Mouse (Mus musculus) lung, embryonic 16.5 days (tissue): ENCODE measurements around the gene Ccin. TPM values are rescaled to one million over a fixed set of nuclear protein-coding genes. Genes with fewer than 3 reads are reported as not detected.

Experiments
- ATAC-seq: fragments of 200-750 bp; cut with Nextera tagmentation; 2 replicates; pipeline ENCODE4 v1.8.0; 2017; ENCODE audit warnings: low read depth, mild to moderate bottlenecking, moderate library complexity
- H3K27ac ChIP-seq: fragments of 300-500 bp; sonication (generic); 2 replicates; pipeline ENCODE4 v1.5.1; 2014; ENCODE audit warnings: mild to moderate bottlenecking, control low read depth, low read length
- H3K27me3 ChIP-seq: fragments of 300-500 bp; sonication (generic); 2 replicates; pipeline ENCODE4 v1.6.1; 2014; ENCODE audit warnings: low read depth, low read length, mixed read lengths; ENCODE audit not compliant: control insufficient read depth, insufficient read depth
- H3K36me3 ChIP-seq: fragments of 300-500 bp; sonication (generic); 2 replicates; pipeline ENCODE4 v1.6.1; 2014; ENCODE audit warnings: low read length; ENCODE audit not compliant: control insufficient read depth, insufficient read depth
- H3K4me1 ChIP-seq: fragments of 300-500 bp; sonication (generic); replicated peaks from 2 replicates; pipeline ENCODE4 v1.6.1; 2014; ENCODE audit warnings: low read length, mixed read lengths; ENCODE audit not compliant: control insufficient read depth, insufficient read depth
- H3K4me2 ChIP-seq: fragments of 300-500 bp; sonication (generic); 2 replicates; pipeline ENCODE4 v1.6.1; 2014; ENCODE audit warnings: low read depth, low read length, control low read depth
- H3K4me3 ChIP-seq: fragments of 300-500 bp; sonication (generic); 2 replicates; pipeline ENCODE4 v1.5.1; 2014; ENCODE audit warnings: mild to moderate bottlenecking, low read length, control low read depth
- H3K9ac ChIP-seq: fragments of 300-500 bp; sonication (generic); 2 replicates; pipeline ENCODE4 v1.6.1; 2014; ENCODE audit warnings: low read length, control low read depth
- H3K9me3 ChIP-seq: fragments of 300-500 bp; sonication (generic); 2 replicates; pipeline ENCODE4 v1.6.1; 2016; ENCODE audit warnings: low read length; ENCODE audit not compliant: control insufficient read depth
- WGBS: fragments of 180-500 bp; shearing (Covaris S2); extraction: QIAGEN DNeasy Blood & Tissue Kit; methylation state at CpG from one replicate; pipeline ENCODE4 v1.1.7; 2014; 5-methylcytosine and 5-hydroxymethylcytosine counted together
- polyA plus RNA-seq: library from polyadenylated mRNA; unstranded; fragments of >200 nt; fragmentation: Nextera tagmentation; extraction: Ambion mirVana; gene quantifications from 2 replicates; pipeline ENCODE4 v1.2.1, GENCODE M21; 2015

Gene Ccin
- polyA plus RNA-seq, 1 experiment from 2014 or later: not detected

GRCm38 (mm10) chr4:43981251-43981650, 2.0 kb upstream of the Ccin start:
- Histone ChIP-seq H3K9me3 (no peaks in the 10 kb centered on the region), H3K27ac (no peak overlapping the region), H3K27me3 (no peaks in the 10 kb centered on the region), H3K4me3 (no peak overlapping the region), H3K9ac (no peak overlapping the region), H3K4me1 (peaks cover 19% of the 10 kb centered on the region), H3K4me2 (no peak overlapping the region), H3K36me3 (no peaks in the 10 kb centered on the region)
- ATAC-seq: no peak
- WGBS: 79% methylated on average over 7 of the region's 7 CpGs

GRCm38 (mm10) chr4:43982053-43982732, 1.1 kb upstream of the Ccin start:
- H3K27me3 ChIP-seq: no peaks in the 10 kb centered on the region
- H3K4me2 ChIP-seq: peak overlapping the region; percentile 74
- WGBS: 3% methylated on average over 24 of the region's 24 CpGs
- H3K27ac ChIP-seq: no peak overlapping the region
- H3K4me3 ChIP-seq: peak overlapping the region; percentile 42
- H3K36me3 ChIP-seq: no peaks in the 10 kb centered on the region
- peaks cover 19% of the 10 kb centered on the region for H3K4me1 ChIP-seq
- H3K9ac ChIP-seq: peak overlapping the region; percentile 74
- H3K9me3 ChIP-seq: no peaks in the 10 kb centered on the region
- ATAC-seq: peak; percentile 92

- Histone ChIP-seq H3K4me1 (peaks cover 13% of the 10 kb centered on the region), H3K36me3 (no peaks in the 10 kb centered on the region), H3K9ac (no peak overlapping the region), H3K27me3 (no peaks in the 10 kb centered on the region), H3K27ac (no peak overlapping the region), H3K9me3 (no peaks in the 10 kb centered on the region), H3K4me2 (no peak overlapping the region), H3K4me3 (no peak overlapping the region)
- no peak for ATAC-seq
- 87% methylated on average over 22 of the region's 22 CpGs for WGBS
These were observed 473 bp downstream of the Ccin start for GRCm38 (mm10) chr4:43983756-43984155.

- Histone ChIP-seq H3K27ac (no peak overlapping the region), H3K4me3 (no peak overlapping the region), H3K9me3 (no peaks in the 10 kb centered on the region), H3K27me3 (no peaks in the 10 kb centered on the region), H3K4me1 (peaks cover 9% of the 10 kb centered on the region), H3K9ac (no peak overlapping the region), H3K36me3 (no peaks in the 10 kb centered on the region), H3K4me2 (no peak overlapping the region)
- WGBS: 88% methylated on average over 19 of the region's 19 CpGs
- no peak for ATAC-seq
These were observed 1.0 kb downstream of the Ccin start for GRCm38 (mm10) chr4:43984326-43984725.

- H3K4me3 ChIP-seq: no peak overlapping the region
- no peaks in the 10 kb centered on the region for H3K4me1 ChIP-seq
- no peak overlapping the region for H3K9ac ChIP-seq
- no peaks in the 10 kb centered on the region for H3K9me3 ChIP-seq
- 79% methylated on average over 3 of the region's 3 CpGs for WGBS
- no peak overlapping the region for H3K27ac ChIP-seq
- no peak overlapping the region for H3K4me2 ChIP-seq
- no peaks in the 10 kb centered on the region for H3K36me3 ChIP-seq
- ATAC-seq: no peak
- no peaks in the 10 kb centered on the region for H3K27me3 ChIP-seq
These were observed 5.7 kb downstream of the Ccin start for GRCm38 (mm10) chr4:43988976-43989375.

- Histone ChIP-seq H3K9ac (no peak overlapping the region), H3K27me3 (no peaks in the 10 kb centered on the region), H3K27ac (no peak overlapping the region), H3K4me1 (no peaks in the 10 kb centered on the region), H3K4me2 (no peak overlapping the region), H3K4me3 (no peak overlapping the region), H3K9me3 (no peaks in the 10 kb centered on the region), H3K36me3 (no peaks in the 10 kb centered on the region)
- 89% methylated on average over 11 of the region's 11 CpGs for WGBS
- no peak for ATAC-seq
These were observed 9.8 kb downstream of the Ccin start for GRCm38 (mm10) chr4:43993072-43993471.

- Histone ChIP-seq H3K9me3 (no peaks in the 10 kb centered on the region), H3K27ac (no peak overlapping the region), H3K4me2 (no peak overlapping the region), H3K4me1 (no peaks in the 10 kb centered on the region), H3K27me3 (no peaks in the 10 kb centered on the region), H3K36me3 (no peaks in the 10 kb centered on the region), H3K4me3 (no peak overlapping the region), H3K9ac (no peak overlapping the region)
- 51% methylated on average over 2 of the region's 2 CpGs for WGBS
- no peak for ATAC-seq
These were observed 11.1 kb downstream of the Ccin start for GRCm38 (mm10) chr4:43994342-43994741.

- Histone ChIP-seq H3K4me2 (no peak overlapping the region), H3K4me3 (no peak overlapping the region), H3K36me3 (no peaks in the 10 kb centered on the region), H3K27ac (no peak overlapping the region), H3K9me3 (no peaks in the 10 kb centered on the region), H3K9ac (no peak overlapping the region), H3K27me3 (no peaks in the 10 kb centered on the region), H3K4me1 (no peaks in the 10 kb centered on the region)
- WGBS: 60% methylated on average over 6 of the region's 6 CpGs
- ATAC-seq: no peak
These were observed 20.3 kb downstream of the Ccin start for GRCm38 (mm10) chr4:44003622-44004021.

GRCm38 (mm10) chr4:44004126-44004525, 20.8 kb downstream of the Ccin start, which contains the start of gene Clta:
Gene Clta, plus strand, starts transcription at chr4:44004452.
- Histone ChIP-seq H3K9me3 (no peaks in the 10 kb centered on the region), H3K4me1 (no peaks in the 10 kb centered on the region), H3K27ac (no peak within 1 kb of the TSS), H3K4me2 (no peak within 1 kb of the TSS), H3K27me3 (no peaks in the 10 kb centered on the region), H3K9ac (no peak within 1 kb of the TSS), H3K4me3 (no peak within 1 kb of the TSS), H3K36me3 (no peaks in the 10 kb centered on the region)
- ATAC-seq: no peak
- 78% methylated on average over 5 of the region's 5 CpGs for WGBS
